Mouse (Mus musculus): Measurements from ENCODE around the gene Mip. TPM values are rescaled to one million over a fixed set of nuclear protein-coding genes. Genes with fewer than 3 reads are reported as not detected.
"Not testable (repeated sequence)": the region's sequence is repeated elsewhere in the genome, so short reads cannot be mapped to it uniquely, and the experiment has no call there.

Mip gene
- polyA plus RNA-seq, 2 experiments: 0.17 to 0.88 TPM

DNA sequence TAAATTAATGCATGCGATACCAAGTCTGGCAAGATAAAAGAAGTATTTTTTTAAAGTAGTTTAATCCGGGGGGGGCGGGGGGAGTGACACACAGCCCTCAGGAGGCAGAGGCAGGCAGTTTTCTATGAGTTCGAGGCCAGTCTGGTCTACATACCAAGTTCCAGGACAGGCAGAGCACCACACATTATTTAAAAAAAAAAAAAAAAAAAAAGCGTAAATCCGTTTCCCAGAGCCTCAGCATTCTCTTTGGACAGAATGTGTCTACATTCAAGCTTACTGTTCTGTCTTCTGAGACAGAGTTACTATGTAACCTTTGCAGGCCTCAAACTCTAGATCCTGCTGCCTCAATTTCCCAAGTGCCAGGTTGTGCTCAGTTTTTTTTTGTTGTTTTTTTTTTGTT lies 13.5 kb upstream of the Mip start:
- Histone ChIP-seq H3K36me3 (ENCODE audit: control insufficient read depth, insufficient read depth, low read length) (no peaks in the 10 kb centered on the region), H3K4me3 (replicated peaks; ENCODE audit: low read length) (peak overlapping the region; percentile 65), H3K27ac (replicated peaks; ENCODE audit: low read depth, low read length) (no peak overlapping the region; the same call in 1 of the 2 replicates), H3K4me2 (replicated peaks; ENCODE audit: low read depth, low read length, severe bottlenecking) (peak overlapping the region; percentile 89), H3K9ac (ENCODE audit: low read depth, low read length, severe bottlenecking) (peak overlapping the region; percentile 34; the same call in 1 of the 2 replicates), H3K4me1 (ENCODE audit: control insufficient read depth, insufficient read depth, low read length) (peaks cover 5% of the 10 kb centered on the region), H3K9me3 (ENCODE audit: control insufficient read depth, low read length) (no peaks in the 10 kb centered on the region), H3K27me3 (ENCODE audit: control insufficient read depth, insufficient read depth, low read length) (no peaks in the 10 kb centered on the region)
- WGBS: 49% methylated on average over 6 of the region's 6 CpGs
- DNase-seq (ENCODE audit: low spot score) (no peak), ATAC-seq (ENCODE audit: low FRiP score, low read depth) (no peak)
- TF ChIP-seq POLR2A (IDR thresholded peaks at IDR 0.05; ENCODE audit: borderline replicate concordance, extremely low read depth, insufficient read depth, insufficient read length): no peak

- Histone ChIP-seq H3K9me3 (ENCODE audit: control insufficient read depth, low read length) (no peaks in the 10 kb centered on the region), H3K9ac (ENCODE audit: low read depth, low read length, severe bottlenecking) (peak overlapping the region; percentile 32; the same call in 1 of the 2 replicates), H3K4me1 (ENCODE audit: control insufficient read depth, insufficient read depth, low read length) (peaks cover 5% of the 10 kb centered on the region), H3K36me3 (ENCODE audit: control insufficient read depth, insufficient read depth, low read length) (no peaks in the 10 kb centered on the region), H3K4me2 (replicated peaks; ENCODE audit: low read depth, low read length, severe bottlenecking) (peak overlapping the region; percentile 49), H3K27me3 (ENCODE audit: control insufficient read depth, insufficient read depth, low read length) (no peaks in the 10 kb centered on the region), H3K4me3 (replicated peaks; ENCODE audit: low read length) (peak overlapping the region; percentile 31), H3K27ac (replicated peaks; ENCODE audit: low read depth, low read length) (no peak overlapping the region)
- ATAC-seq (ENCODE audit: low FRiP score, low read depth) (0 out of 2 replicates have a peak, but pooled peaks have one; percentile 35), DNase-seq (ENCODE audit: low spot score) (peak; percentile 78)
- no peak for TF ChIP-seq POLR2A (IDR thresholded peaks at IDR 0.05; ENCODE audit: borderline replicate concordance, extremely low read depth, insufficient read depth, insufficient read length)
- 1% methylated on average over 18 of the region's 18 CpGs for WGBS
Observed at GRCm38 (mm10) chr10:128212871-128213323, 12.7 kb upstream of the Mip start.

GRCm38 (mm10) chr10:128214112-128214511 lies 11.5 kb upstream of the Mip start:
- not testable (repeated sequence) for H3K36me3 ChIP-seq (ENCODE audit: control insufficient read depth, insufficient read depth, low read length); DNase-seq (ENCODE audit: low spot score); H3K9me3 ChIP-seq (ENCODE audit: control insufficient read depth, low read length); ATAC-seq (ENCODE audit: low FRiP score, low read depth); H3K4me3 ChIP-seq (replicated peaks; ENCODE audit: low read length); H3K4me1 ChIP-seq (ENCODE audit: control insufficient read depth, insufficient read depth, low read length); H3K9ac ChIP-seq (ENCODE audit: low read depth, low read length, severe bottlenecking); H3K4me2 ChIP-seq (replicated peaks; ENCODE audit: low read depth, low read length, severe bottlenecking); H3K27me3 ChIP-seq (ENCODE audit: control insufficient read depth, insufficient read depth, low read length); H3K27ac ChIP-seq (replicated peaks; ENCODE audit: low read depth, low read length)
- 88% methylated on average over 4 of the region's 4 CpGs for WGBS

DNA sequence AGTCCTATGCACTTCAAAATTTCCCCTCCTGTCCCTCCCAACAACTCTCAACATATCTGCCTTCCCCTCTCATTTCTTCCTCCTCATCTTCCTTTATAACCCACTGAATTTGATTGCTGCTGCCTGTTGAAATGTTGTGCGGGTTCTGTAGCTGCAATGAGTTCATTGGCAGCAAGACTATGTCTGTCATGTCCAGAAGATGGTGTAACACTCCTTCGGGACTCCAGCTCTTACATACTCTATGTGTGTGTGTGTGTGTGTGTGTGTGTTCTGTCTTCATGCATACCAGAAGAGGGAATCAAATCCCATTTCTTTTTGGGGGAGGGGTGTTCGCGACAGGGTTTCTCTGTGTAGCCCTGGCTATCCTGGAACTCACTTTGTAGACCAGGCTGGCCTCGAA lies 10.7 kb upstream of the Mip start:
- H3K4me1 ChIP-seq (ENCODE audit: control insufficient read depth, insufficient read depth, low read length): peaks cover 5% of the 10 kb centered on the region
- DNase-seq (ENCODE audit: low spot score): no peak
- 81% methylated on average over 5 of the region's 5 CpGs for WGBS
- ATAC-seq (ENCODE audit: low FRiP score, low read depth): no peak
- H3K9me3 ChIP-seq (ENCODE audit: control insufficient read depth, low read length): no peaks in the 10 kb centered on the region
- no peak overlapping the region for H3K4me2 ChIP-seq (replicated peaks; ENCODE audit: low read depth, low read length, severe bottlenecking)
- H3K9ac ChIP-seq (ENCODE audit: low read depth, low read length, severe bottlenecking): no peak overlapping the region
- no peaks in the 10 kb centered on the region for H3K27me3 ChIP-seq (ENCODE audit: control insufficient read depth, insufficient read depth, low read length)
- no peak overlapping the region for H3K27ac ChIP-seq (replicated peaks; ENCODE audit: low read depth, low read length)
- H3K36me3 ChIP-seq (ENCODE audit: control insufficient read depth, insufficient read depth, low read length): no peaks in the 10 kb centered on the region
- H3K4me3 ChIP-seq (replicated peaks; ENCODE audit: low read length): no peak overlapping the region
- TF ChIP-seq POLR2A (IDR thresholded peaks at IDR 0.05; ENCODE audit: borderline replicate concordance, extremely low read depth, insufficient read depth, insufficient read length): no peak

GRCm38 (mm10) chr10:128218387-128219117 lies 7.1 kb upstream of the Mip start:
- WGBS: 94% methylated on average over 18 of the region's 18 CpGs
- TF ChIP-seq POLR2A (IDR thresholded peaks at IDR 0.05; ENCODE audit: borderline replicate concordance, extremely low read depth, insufficient read depth, insufficient read length): no peak
- Histone ChIP-seq H3K4me3 (replicated peaks; ENCODE audit: low read length) (no peak overlapping the region), H3K4me1 (ENCODE audit: control insufficient read depth, insufficient read depth, low read length) (no peaks in the 10 kb centered on the region), H3K27ac (replicated peaks; ENCODE audit: low read depth, low read length) (no peak overlapping the region), H3K9me3 (ENCODE audit: control insufficient read depth, low read length) (no peaks in the 10 kb centered on the region), H3K36me3 (ENCODE audit: control insufficient read depth, insufficient read depth, low read length) (no peaks in the 10 kb centered on the region), H3K27me3 (ENCODE audit: control insufficient read depth, insufficient read depth, low read length) (no peaks in the 10 kb centered on the region), H3K4me2 (replicated peaks; ENCODE audit: low read depth, low read length, severe bottlenecking) (no peak overlapping the region), H3K9ac (ENCODE audit: low read depth, low read length, severe bottlenecking) (no peak overlapping the region)
- DNase-seq (ENCODE audit: low spot score) (no peak), ATAC-seq (ENCODE audit: low FRiP score, low read depth) (no peak)
